Mouse (Mus musculus) v-Abl transformed pro-B cells (cell line): ENCODE measurements around the gene Prdm9.

Experiments used
- in situ Hi-C, 2 experiments: fragments of 400-800 bp; cut with MboI; formaldehyde crosslinking; loops; one replicate each; pipeline ENCODE4 v1.15.1; 2025; ENCODE audit not compliant: unreplicated experiment in 2 of 2

Gene Prdm9

GRCm38 (mm10) chr17:15564014-15564927 lies at the start of gene Prdm9:
Gene Prdm9, minus strand, starts transcription at chr17:15564354.
- in situ Hi-C loops = loop anchor here (10.0 to 25.0 kb wide), 5 partner anchors 69 to 1673 kb away; partner anchors contain the start of genes Chd1 (in 1 of the 2), Psmb1 (in 1 of the 2) and Tbp (in 1 of the 2)

GRCm38 (mm10) chr17:15599496-15599895 lies 35.3 kb upstream of the Prdm9 start:
- in situ Hi-C loops = loop anchor here in 1 of 2 experiments (25.0 kb wide), 1 partner anchor 1338 kb away; no protein-coding TSS in a partner anchor

GRCm38 (mm10) chr17:15591216-15591881 lies 27.2 kb upstream of the Prdm9 start:
- in situ Hi-C loops = loop anchor here in 1 of 2 experiments (25.0 kb wide), 1 partner anchor 1346 kb away; no protein-coding TSS in a partner anchor

GRCm38 (mm10) chr17:15588116-15588515 lies 24.0 kb upstream of the Prdm9 start:
- in situ Hi-C loops = loop anchor here in 1 of 2 experiments (25.0 kb wide), 1 partner anchor 1349 kb away; no protein-coding TSS in a partner anchor

GRCm38 (mm10) chr17:15585691-15586090 lies 21.5 kb upstream of the Prdm9 start:
- in situ Hi-C loops = loop anchor here in 1 of 2 experiments (25.0 kb wide), 1 partner anchor 1352 kb away; no protein-coding TSS in a partner anchor

GRCm38 (mm10) chr17:15583071-15583470 lies 18.9 kb upstream of the Prdm9 start:
- in situ Hi-C loops = loop anchor here in 1 of 2 experiments (25.0 kb wide), 1 partner anchor 1354 kb away; no protein-coding TSS in a partner anchor

- in situ Hi-C loops = loop anchor here in 1 of 2 experiments (25.0 kb wide), 1 partner anchor 1357 kb away; no protein-coding TSS in a partner anchor
Measured at GRCm38 (mm10) chr17:15580072-15580447, 15.9 kb upstream of the Prdm9 start.

GRCm38 (mm10) chr17:15579410-15580071 lies 15.4 kb upstream of the Prdm9 start:
- in situ Hi-C loops = loop anchor here in 1 of 2 experiments (25.0 kb wide), 1 partner anchor 1358 kb away; no protein-coding TSS in a partner anchor

- in situ Hi-C loops = loop anchor here in 1 of 2 experiments (25.0 kb wide), 1 partner anchor 1360 kb away; no protein-coding TSS in a partner anchor
Measured at GRCm38 (mm10) chr17:15577291-15577694, 13.1 kb upstream of the Prdm9 start.

GRCm38 (mm10) chr17:15575056-15575455 lies 10.9 kb upstream of the Prdm9 start:
- in situ Hi-C loops = loop anchor here in 1 of 2 experiments (25.0 kb wide), 1 partner anchor 1362 kb away; no protein-coding TSS in a partner anchor

- in situ Hi-C loops = loop anchor here (10.0 to 25.0 kb wide), 5 partner anchors 72 to 1670 kb away; partner anchors contain the start of genes Chd1 (in 1 of the 2), Psmb1 (in 1 of the 2) and Tbp (in 1 of the 2)
Measured at GRCm38 (mm10) chr17:15566908-15567307, 2.8 kb upstream of the Prdm9 start.

- in situ Hi-C loops = loop anchor here (10.0 to 25.0 kb wide), 5 partner anchors 70 to 1672 kb away; partner anchors contain the start of genes Chd1 (in 1 of the 2), Psmb1 (in 1 of the 2) and Tbp (in 1 of the 2)
Measured at GRCm38 (mm10) chr17:15564928-15565300, 760 bp upstream of the Prdm9 start.

GRCm38 (mm10) chr17:15559946-15560345 lies 4.2 kb downstream of the Prdm9 start:
- in situ Hi-C loops = loop anchor here (5.0 to 25.0 kb wide), 6 partner anchors 38 to 1677 kb away; partner anchors contain the start of genes Chd1 (in 1 of the 2), Psmb1 (in 1 of the 2) and Tbp (in 1 of the 2)

GRCm38 (mm10) chr17:15549713-15550112 lies 14.4 kb downstream of the Prdm9 start:
- in situ Hi-C loops = loop anchor here (25.0 kb wide), 3 partner anchors 487 to 1688 kb away; no protein-coding TSS in a partner anchor

GRCm38 (mm10) chr17:15546440-15546839 lies 17.7 kb downstream of the Prdm9 start:
- in situ Hi-C loops = loop anchor here in 1 of 2 experiments (25.0 kb wide), 1 partner anchor 1316 kb away; no protein-coding TSS in a partner anchor

- in situ Hi-C loops = loop anchor here in 1 of 2 experiments (25.0 kb wide), 1 partner anchor 1318 kb away; no protein-coding TSS in a partner anchor
Measured at GRCm38 (mm10) chr17:15543868-15544267, 20.3 kb downstream of the Prdm9 start.

- in situ Hi-C loops = loop anchor here in 1 of 2 experiments (25.0 kb wide), 1 partner anchor 1322 kb away; no protein-coding TSS in a partner anchor
Measured at GRCm38 (mm10) chr17:15540309-15540708, 23.8 kb downstream of the Prdm9 start.

GRCm38 (mm10) chr17:15536457-15536904 lies 27.7 kb downstream of the Prdm9 start:
- in situ Hi-C loops = loop anchor here in 1 of 2 experiments (25.0 kb wide), 1 partner anchor 1326 kb away; no protein-coding TSS in a partner anchor

GRCm38 (mm10) chr17:15535943-15536342 lies 28.2 kb downstream of the Prdm9 start:
- in situ Hi-C loops = loop anchor here in 1 of 2 experiments (25.0 kb wide), 1 partner anchor 1326 kb away; no protein-coding TSS in a partner anchor
